Mouse (Mus musculus) megakaryocyte progenitor cell, adult 5-6 weeks (primary cell): ENCODE data around the gene Klhdc8a. TPM values are rescaled to one million over a fixed set of nuclear protein-coding genes. Genes with fewer than 3 reads are reported as not detected.
"Not testable (repeated sequence)": the region's sequence is repeated elsewhere in the genome, so short reads cannot be mapped to it uniquely, and the experiment has no call there.

ENCODE experiments used
- ATAC-seq: replicated peaks from 2 replicates; pipeline ENCODE4 v1.8.0; 2016; ENCODE audit warnings: mild to moderate bottlenecking, moderate TSS enrichment, inconsistent platforms; ENCODE audit not compliant: poor library complexity
- total RNA-seq, 2 experiments: library from RNA; stranded (forward) in 1 of 2; stranded (reverse) in 1 of 2; fragments of 157-497, 149-512 nt in 1 of 2; fragments of 200-1000 nt in 1 of 2; gene quantifications; 2 replicates each; pipeline versions ENCODE4 v1.2.3 to v1.2.4; 2015 to 2017

Klhdc8a gene
- total RNA-seq (2015): not detected in 2 replicates
- not detected in 2 replicates for total RNA-seq (2017)

DNA sequence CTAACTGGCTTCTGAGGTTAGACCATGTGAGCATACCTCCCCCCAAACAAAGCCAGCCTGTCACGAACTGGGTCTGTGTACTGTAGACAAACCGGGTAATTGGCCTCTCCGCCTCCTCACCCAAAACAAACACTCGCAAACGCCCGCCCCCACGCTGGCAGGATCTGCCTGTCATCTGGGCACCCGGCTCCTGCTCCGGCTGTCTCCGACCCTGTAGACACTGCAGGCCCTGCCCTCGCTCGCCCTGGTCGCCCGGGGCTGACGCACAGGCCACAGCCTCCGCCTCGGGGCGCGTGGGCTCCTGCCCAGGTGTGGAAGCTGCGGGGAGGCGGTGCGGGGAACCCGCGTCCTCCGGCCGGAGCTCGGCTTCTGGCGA is at the start of gene Klhdc8a:
Gene Klhdc8a (plus strand): TSS at position 202 of the 376 bp plus-strand sequence.
- ATAC-seq: peak; percentile 40

- ATAC-seq: no peak
These were observed 44.0 kb upstream of the Klhdc8a start for GRCm38 (mm10) chr1:132254467-132254866.

DNA sequence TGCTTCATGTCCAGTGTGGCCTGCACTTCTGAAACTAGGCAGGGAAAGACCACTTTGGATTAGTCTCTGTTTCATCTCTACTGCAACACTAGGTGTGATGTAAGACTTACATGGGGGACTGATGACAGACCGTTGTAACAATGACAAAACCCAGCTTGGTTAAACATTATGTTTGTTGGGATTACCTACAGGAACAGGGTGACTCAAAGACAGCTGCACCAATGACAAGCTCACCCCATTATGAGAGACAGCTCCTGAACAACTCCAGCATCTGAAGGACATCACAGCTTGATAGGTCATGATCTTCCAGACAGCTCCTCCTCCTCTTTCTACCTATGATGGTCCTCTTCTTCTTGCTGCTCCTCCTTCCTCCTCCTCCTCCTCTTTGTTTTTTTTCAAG is 38.1 kb upstream of the Klhdc8a start:
- no peak for ATAC-seq

GRCm38 (mm10) chr1:132261058-132261457 is 37.4 kb upstream of the Klhdc8a start:
- ATAC-seq: peak; percentile 70

GRCm38 (mm10) chr1:132263618-132264017 is 34.8 kb upstream of the Klhdc8a start:
- no peak for ATAC-seq

DNA sequence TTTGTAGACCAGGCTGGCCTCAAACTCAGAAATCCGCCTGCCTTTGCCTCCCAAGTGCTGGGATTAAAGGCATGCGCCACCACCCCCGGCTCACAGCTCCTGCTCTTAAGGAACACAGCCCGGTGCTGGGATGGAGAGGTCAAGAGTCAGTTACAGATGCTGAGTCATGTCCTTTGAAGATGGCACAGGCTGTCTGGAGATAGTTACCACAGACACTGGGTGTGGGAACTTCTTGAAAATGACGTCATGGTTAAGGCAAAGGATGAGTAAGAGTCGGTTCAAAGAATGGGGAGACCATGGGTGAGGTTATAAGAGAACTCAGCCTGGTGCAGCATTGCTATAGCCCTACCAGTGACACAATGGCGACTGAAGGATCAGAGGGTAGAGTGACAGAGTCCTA is 33.8 kb upstream of the Klhdc8a start:
- ATAC-seq: peak; percentile 81

DNA sequence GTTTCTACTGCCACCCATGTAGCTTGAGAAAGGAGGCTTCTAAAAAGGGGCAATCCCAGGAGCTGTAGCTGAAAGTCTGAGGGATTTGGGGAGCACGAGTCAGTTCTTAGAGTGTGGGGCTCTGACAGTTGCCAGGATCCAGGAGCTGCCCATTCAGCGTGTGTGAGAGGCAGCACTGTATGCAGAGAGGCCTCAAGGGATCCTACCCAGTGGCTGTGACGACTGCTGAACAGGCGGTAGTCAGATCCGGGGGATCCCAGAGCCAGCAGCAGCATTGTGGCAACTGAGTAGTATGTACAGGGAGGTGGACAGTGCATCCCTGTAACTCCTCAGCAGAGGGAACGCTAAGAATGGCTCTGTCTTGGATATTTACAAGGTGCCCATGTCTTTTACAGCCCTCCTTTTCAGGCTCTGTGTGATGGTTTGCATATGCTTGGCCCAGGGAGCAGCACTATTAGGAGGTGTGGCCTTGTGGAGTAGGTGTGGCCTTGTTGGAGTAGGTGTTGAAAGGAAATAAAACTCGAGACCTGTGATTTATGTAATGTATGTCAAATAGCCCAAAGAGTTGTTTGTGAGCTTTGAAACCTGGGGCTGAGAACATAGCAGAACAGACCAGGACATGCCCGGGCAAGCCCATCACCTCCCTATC is 33.1 kb upstream of the Klhdc8a start:
- ATAC-seq: no peak

- no peak for ATAC-seq
These were observed 32.5 kb upstream of the Klhdc8a start for GRCm38 (mm10) chr1:132265936-132266335.

GRCm38 (mm10) chr1:132266791-132267557 is 31.5 kb upstream of the Klhdc8a start:
- ATAC-seq: no peak

DNA sequence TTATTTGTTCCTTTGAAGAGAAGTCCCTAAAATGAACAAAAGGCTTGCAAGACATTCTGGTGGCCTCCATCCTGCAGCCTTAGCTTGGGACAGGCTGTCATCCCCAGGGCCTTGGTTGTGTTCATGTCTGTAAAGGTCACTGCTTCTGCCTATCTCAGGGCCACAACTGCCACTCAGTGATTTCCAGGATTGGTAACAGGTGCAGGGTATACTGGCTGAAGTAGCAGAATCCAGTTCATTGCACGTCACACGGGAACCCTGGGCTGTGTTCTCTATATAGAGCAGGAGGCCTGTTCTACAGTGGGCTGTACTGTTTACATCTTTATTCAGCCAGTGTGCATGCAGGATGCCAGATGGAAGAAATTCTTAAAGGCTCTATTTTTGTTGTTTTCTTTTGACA is 30.5 kb upstream of the Klhdc8a start:
- ATAC-seq: no peak

DNA sequence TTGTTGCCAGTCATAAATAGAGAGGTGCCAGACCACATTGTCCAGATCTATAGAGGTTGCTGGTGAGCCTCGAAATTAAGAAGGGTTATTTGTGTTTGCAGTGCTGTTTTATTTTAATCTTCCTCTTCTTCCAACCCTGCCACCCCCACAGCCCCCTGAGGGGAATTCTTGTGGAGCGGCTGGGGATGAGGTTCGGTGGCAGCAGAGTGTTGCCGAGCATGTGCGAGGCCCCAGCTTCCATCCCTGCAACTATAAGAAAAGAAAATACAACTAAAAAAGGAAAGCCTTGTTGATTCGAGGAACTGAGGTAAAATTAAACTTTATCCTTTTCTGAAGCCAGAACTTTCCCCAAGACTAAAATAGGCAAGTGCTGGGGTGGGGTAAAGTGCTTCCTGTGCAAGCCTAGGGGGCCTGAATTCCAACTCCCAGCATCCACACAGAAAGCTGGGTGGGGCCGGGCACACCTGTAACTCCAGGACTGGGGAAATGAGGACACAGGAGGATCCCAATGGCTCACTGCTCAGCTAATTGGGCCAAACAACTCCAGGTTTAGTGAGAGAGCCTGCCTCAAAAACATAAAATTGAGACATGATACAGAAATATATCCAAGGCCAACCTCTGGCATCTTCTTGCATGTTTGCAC is 29.9 kb upstream of the Klhdc8a start:
- ATAC-seq: no peak

DNA sequence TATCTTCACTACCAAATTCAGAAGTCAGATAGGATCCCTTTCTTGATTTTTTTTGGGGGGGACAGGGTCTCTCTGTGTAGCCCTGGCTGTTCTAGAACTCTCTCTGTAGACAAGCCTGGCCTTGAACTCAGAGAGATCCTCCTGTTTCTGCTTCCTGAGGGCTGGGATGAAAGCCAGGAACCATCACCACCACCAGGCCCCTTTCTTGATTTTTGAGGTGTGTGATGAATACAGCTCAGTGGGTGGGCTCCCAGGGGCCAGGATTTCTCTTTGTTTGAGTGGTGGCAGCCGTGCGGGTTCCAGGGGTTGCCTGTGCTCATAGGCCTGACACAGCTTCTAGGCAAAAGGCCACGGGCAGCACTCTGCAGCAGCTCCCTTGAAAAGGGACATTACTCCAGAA is 27.2 kb upstream of the Klhdc8a start:
- ATAC-seq: no peak

DNA sequence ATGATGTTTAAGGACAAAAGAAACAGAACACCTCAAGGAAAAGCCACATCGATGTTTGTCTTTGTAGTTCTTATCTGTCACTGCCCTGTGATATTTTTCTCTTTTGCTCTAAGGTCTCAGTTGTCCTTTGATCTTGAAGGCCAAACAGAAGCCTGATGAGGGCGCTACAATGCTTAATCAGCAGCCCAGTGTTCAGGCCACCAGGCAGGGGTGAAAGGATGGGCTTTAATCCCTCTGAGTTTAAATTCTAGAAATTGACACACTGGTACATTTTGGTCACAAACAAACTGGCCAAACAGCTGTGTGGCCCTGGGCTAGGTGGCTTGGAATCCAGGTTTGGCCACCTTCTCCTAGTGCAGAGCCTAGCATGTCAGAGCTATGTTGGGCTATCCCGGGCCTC is 21.7 kb upstream of the Klhdc8a start:
- ATAC-seq: no peak

- ATAC-seq: no peak
These were observed 21.3 kb upstream of the Klhdc8a start for GRCm38 (mm10) chr1:132277124-132277523.

- ATAC-seq: not testable (repeated sequence)
These were observed 17.8 kb upstream of the Klhdc8a start for GRCm38 (mm10) chr1:132280636-132281035.

DNA sequence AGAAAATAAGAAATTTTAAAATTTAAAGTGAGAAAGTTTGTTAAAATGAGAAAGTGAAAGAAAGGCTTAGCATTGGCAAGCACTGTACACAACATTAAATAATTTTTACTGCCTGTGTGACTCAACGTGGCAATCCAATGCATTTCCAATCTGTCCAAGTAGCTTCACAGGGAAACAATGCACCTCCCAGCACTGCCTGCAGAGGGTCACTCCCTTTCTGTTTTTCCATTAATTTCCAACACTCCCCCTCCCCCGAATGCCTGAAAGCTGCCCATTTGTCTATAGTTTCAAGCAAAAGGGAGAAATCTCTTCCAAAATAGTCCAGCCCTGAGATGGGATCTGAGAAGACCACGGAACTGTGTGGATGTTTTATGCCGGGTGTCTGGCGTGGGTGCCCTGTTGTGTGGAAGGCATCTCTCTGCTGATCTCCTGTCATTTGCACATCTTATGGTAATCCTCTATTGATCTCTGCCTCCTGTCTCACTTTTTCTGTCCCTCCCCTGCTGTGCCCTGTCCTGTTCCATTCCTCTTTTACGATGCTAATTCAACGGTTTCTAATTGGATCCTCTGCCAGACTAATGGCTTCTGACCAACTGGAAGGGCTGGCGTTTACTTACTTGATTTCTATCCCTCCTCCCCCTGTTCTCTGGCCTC is 16.8 kb upstream of the Klhdc8a start:
- ATAC-seq: no peak

DNA sequence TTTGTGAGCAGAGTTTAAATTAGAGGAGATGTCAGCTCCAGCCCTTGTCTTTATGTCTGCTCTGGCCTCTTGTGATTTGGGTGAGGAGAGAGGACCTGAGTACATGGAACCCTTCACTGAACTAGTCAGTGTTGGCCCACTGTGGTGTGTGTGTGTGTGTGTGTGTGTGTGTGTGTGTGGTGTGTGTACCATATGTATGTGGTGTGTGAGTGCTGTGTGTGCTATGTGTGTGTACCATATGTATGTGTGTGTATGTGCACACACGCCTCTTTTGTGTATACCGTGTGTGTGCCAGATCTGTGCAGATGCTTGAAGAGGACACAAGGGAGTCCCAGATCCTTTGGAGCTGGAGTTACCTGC is 16.3 kb upstream of the Klhdc8a start:
- ATAC-seq: no peak

DNA sequence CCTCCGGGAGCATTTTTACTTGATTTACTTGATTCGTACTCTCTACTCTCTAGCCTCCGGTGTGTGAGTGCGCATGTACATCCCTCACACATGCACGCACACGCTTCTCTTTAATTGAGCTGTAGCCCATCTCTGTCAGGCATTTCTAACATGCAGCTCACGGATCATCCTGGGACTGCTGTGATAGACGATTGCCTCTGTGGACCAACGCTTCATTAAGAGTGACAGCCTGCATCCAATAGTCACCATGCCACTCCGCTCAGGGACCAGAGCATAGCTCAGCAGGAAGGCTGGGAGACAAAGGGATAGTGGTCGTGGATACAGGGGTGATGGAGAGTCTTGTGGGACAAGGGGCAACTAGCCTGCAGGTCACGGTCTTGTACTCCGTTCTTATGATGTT is 15.4 kb upstream of the Klhdc8a start:
- ATAC-seq: no peak

DNA sequence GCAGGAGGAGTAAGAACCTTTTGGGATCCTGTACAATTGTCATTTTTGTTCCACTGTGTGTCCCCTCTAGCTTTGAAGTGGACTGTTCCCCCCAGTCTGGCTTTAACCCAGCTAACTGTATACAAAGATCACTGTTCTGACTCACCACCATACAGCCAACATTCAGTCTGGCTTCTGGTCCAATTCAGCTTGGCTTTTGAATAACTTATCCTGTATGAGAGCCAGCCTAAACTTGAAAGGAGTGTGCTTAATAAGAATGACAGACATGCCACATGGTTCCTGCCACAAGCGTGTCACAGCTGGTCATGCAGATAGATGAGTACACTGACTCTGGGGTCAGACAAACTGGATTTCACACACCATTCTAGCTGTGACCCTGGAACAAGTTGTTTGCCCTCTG is 11.7 kb upstream of the Klhdc8a start:
- ATAC-seq: no peak

DNA sequence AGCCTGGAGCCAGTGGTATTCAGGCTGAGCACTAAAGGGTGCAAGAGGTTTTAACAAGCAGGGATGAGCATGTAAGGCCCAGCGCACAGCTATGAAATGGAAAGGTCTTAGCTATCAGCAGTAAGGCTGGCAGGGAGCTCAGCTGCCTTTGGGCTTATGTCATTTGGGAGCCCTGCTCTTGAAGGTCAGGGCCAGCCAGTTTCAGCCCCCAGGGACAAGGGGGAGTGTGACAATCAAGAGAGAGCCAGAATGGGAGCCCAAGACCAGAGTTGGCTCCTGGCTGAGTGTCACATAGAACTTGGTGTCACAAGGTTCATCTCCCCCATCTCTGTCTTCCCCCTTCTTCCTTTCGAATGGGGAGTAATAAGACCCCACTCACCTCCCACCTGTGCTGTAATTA is 11.0 kb upstream of the Klhdc8a start:
- ATAC-seq: no peak

GRCm38 (mm10) chr1:132287991-132288451 is 10.4 kb upstream of the Klhdc8a start:
- no peak for ATAC-seq

DNA sequence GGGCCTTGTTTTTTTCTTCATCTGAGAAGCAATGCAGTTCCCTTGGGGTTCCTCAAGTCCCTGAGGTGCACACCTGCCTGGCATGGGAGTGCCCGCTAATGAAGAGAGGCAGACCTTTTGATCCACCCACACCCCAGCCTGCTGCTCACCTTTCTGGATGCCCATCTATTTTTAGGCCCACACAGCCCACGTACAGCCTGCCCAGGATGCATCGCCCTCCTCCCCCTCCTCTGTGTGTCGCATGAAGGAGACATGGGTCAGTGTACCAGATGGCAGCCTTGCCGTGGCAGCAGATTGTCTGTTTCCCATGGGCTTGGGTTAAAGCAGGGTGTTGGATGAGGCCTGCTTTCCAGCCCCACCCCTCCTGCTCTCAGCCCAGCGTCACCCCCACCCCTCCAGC is 8.5 kb upstream of the Klhdc8a start:
- no peak for ATAC-seq
